Mouse (Mus musculus): ENCODE results near the gene Xbp1.
"Not testable (repeated sequence)": the region's sequence is repeated elsewhere in the genome, so short reads cannot be mapped to it uniquely, and the experiment has no call there.

The Xbp1 gene

GRCm38 (mm10) chr11:5502351-5503051 lies 18.0 kb upstream of the Xbp1 start:
- DNase-seq (ENCODE audit: low read depth): no peak

- peak; percentile 57 for DNase-seq (ENCODE audit: low read depth)
Measured at GRCm38 (mm10) chr11:5505856-5506575, 14.4 kb upstream of the Xbp1 start.

GRCm38 (mm10) chr11:5509215-5510098 lies 11.0 kb upstream of the Xbp1 start:
- DNase-seq (ENCODE audit: low read depth): no peak

DNA sequence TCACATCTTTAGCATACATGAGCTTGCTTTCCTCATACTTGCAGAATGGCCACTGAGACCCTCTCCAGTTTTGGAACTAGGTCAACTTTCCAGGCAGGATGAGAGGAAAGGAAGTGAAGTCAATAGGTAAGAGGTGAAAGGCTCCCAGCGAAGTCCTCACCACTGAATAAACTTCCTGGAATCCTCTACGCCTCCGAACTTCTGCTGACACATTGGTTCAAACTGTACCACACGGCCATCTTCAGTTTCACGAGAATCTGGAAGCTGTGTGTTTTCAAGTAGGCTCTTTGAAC lies 10.4 kb upstream of the Xbp1 start:
- no peak for DNase-seq (ENCODE audit: low read depth)

- DNase-seq (ENCODE audit: low read depth): not testable (repeated sequence)
Measured at GRCm38 (mm10) chr11:5510686-5511085, 9.8 kb upstream of the Xbp1 start.

- no peak for DNase-seq (ENCODE audit: low read depth)
Measured at GRCm38 (mm10) chr11:5512099-5512725, 8.2 kb upstream of the Xbp1 start.

GRCm38 (mm10) chr11:5512961-5513360 lies 7.5 kb upstream of the Xbp1 start:
- no peak for DNase-seq (ENCODE audit: low read depth)

DNA sequence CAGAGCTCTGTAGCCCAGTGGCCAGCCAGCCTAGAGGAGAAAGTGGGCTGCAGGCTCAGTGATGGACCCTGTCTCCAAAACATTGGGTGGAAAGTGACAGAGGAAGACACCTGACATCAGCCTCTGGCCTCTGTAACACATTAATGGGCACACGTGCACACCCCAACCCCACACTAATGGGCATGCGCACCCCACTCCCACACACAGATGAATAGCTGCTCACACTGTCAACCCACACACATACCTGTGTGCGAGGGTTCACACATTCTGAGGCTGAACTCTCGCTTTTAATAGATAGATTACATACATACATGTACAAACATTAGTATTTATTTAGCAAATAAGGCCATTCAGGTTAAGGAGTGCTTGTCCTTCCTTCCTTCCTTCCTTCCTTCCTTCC lies 6.4 kb upstream of the Xbp1 start:
- DNase-seq (ENCODE audit: low read depth): no peak

DNA sequence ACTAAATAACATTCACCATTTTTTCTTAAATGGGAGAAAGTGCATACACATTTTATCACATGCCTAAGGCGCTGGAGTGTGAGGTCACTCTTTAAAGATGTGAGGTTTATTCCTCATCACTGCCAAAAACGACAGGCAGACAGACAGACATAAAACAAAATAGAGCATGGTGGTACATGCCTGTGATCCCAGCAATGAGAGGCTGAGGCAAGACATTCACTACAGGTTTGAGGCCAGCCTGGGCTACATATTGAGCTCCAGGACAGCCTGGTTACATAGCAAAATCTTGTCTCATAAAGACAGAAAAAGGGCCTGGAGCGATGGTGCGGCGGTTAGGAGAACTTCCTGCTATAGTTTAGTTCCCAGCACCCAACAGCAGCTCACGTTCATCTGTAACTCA lies 5.3 kb upstream of the Xbp1 start:
- no peak for DNase-seq (ENCODE audit: low read depth)

DNA sequence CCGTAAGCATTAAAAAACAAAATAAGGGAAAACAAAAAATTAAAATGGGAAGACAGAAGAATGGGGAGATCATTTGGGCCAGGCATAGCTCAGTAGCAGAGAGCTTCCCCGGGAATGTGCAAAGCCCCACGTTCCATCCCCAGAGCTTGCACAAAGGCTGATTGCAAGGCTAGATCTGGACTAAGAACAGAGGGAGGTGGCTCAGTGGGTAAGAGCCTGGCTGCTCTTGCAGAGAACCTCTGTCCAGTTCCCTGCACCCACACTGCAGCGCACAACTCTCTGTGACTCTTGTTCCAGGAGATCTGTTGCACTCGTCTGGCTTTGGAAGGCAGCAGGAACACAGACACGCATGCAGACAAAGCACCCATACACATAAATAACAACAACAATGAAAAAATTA lies 4.8 kb upstream of the Xbp1 start:
- DNase-seq (ENCODE audit: low read depth): no peak

DNA sequence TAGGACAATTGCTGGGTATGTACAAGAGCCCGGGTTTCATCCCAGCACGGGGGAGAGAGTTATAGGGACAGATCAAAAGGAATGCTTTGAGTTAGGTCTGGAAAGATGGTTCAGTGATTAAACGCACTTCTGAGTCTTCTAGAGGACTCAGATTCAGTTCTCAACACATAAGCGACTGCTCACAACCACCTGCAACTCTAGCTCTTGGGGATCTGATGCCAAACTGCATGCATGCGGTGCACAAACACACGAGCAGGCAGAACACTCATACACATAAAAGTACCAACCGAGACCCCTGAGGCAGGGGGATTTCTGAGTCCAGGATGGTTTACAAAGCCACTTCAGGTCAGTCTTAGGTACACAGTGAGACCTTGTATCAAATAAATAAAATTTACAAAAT lies 4.3 kb upstream of the Xbp1 start:
- no peak for DNase-seq (ENCODE audit: low read depth)

GRCm38 (mm10) chr11:5516617-5517016 lies 3.8 kb upstream of the Xbp1 start:
- no peak for DNase-seq (ENCODE audit: low read depth)

GRCm38 (mm10) chr11:5517346-5517745 lies 3.1 kb upstream of the Xbp1 start:
- DNase-seq (ENCODE audit: low read depth): peak; percentile 65

DNA sequence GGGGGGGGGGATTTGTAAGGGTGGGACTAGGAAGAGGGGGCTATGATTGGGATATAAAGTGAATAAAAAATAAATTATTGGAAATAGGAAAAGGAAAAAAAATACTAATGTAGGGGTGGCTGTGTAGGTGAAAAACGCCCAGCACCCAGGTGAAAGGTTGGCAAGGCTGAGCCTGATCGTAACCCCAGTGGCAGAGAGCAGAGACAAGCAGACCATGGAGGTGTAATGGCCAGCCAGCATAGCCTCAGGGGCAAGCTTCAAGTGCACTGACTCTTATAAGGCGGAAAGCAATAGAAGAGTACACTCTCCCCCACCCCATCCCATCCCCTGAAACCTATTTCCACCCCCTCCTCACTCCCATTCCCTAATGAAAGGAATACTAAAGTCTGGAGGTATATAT lies 778 bp upstream of the Xbp1 start:
- no peak for DNase-seq (ENCODE audit: low read depth)

GRCm38 (mm10) chr11:5521266-5521515 lies 732 bp downstream of the Xbp1 start:
- no peak for DNase-seq (ENCODE audit: low read depth)

DNA sequence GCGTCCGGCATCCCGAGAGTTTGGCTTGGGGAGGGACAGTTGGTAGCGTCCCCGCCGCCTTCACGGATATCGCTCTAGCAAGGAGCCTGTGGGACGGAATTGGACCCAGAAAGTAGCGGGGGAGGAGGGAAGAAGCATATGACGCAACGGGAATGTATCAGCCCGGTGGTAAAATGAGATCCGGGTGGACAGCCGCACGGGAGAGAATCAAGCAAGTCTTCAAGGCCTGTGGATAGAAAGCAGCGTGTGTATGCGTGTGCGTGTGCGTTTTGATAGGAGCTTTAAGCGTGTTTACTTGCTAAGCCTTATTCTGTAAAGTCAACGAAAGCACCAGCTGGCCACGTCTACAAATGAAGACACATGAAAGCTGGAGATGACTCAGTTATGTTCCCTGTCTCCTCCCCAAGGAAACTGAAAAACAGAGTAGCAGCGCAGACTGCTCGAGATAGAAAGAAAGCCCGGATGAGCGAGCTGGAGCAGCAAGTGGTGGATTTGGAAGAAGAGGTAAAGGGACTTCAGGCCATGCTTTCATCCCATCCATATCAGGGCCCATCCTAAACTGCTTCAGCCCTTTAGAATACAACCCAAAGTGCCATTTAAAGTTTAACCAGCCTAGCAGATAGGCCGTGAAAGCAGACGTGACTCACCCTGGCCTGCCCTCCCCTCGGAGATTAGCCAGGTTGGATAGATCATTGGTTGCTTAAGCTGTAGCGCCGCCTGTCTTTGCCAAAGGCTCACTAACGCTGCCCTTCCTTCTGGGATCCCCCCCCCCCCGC lies 1.2 kb downstream of the Xbp1 start:
- DNase-seq (ENCODE audit: low read depth): peak; percentile 78

DNA sequence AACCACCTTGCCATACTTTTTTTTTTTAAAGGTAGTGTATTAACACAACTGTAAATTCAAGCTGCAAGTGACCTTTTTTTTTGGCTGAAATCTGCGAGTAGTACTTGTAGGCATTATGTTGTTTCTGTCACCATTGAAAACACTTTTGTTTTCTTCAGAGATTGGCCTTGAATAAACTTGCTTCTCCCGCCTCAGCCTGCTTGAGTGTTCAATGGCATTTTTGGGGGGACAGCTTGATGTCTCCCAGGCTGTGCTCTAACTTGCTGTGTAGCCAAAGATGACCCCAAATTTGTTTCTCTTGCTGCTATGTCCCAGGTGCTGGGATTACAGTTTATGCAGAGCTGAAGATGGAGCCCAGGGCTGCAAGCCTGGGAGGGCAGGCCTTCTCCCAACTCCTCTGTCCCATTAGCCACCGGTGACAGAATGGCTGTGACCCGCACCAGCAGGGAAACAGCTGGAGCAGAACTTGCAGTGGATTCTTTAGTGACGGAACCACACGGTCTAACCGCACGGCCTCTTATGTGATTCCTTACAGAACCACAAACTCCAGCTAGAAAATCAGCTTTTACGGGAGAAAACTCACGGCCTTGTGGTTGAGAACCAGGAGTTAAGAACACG lies 2.4 kb downstream of the Xbp1 start:
- no peak for DNase-seq (ENCODE audit: low read depth)

DNA sequence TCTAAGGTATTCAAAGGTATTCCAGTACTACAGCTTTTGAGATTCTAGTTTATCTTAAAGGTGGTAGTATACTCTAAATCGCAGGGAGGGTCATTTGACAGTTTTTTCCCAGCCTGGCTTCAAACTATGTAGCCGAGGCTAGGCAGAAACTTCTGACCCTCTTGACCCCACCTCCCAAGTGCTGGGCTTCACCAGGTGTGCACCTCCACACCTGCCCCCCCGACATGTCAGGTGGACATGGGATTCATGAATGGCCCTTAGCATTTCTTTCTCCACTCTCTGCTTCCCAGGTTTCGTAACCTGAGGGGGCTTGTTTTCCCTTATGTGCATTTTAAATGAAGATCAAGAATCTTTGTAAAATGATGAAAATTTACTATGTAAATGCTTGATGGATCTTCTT lies 5.0 kb downstream of the Xbp1 start:
- no peak for DNase-seq (ENCODE audit: low read depth)

GRCm38 (mm10) chr11:5526573-5527439 lies 6.3 kb downstream of the Xbp1 start:
- no peak for DNase-seq (ENCODE audit: low read depth)

GRCm38 (mm10) chr11:5527865-5528523 lies 7.5 kb downstream of the Xbp1 start:
- no peak for DNase-seq (ENCODE audit: low read depth)
